Mouse (Mus musculus) regulatory T cell (primary cell): Measurements from ENCODE around the gene Galns.

ENCODE experiments used
- in situ Hi-C: fragments of 300-600 bp; cut with MboI, MseI; formaldehyde crosslinking; loops from one replicate; pipeline ENCODE4 v1.15.1; 2025; ENCODE audit warnings: high pct_unique_total_duplicates

Galns gene

GRCm38 (mm10) chr8:122596031-122596430 is 15.2 kb downstream of the Galns start:
- in situ Hi-C loops, result no loop called here

GRCm38 (mm10) chr8:122593783-122594507 is 17.3 kb downstream of the Galns start:
- in situ Hi-C loops, result no loop called here

- in situ Hi-C loops, result no loop called here
Measured at GRCm38 (mm10) chr8:122593240-122593639, 18.0 kb downstream of the Galns start.

- in situ Hi-C loops, result no loop called here
Measured at GRCm38 (mm10) chr8:122586749-122587148, 24.5 kb downstream of the Galns start.

- in situ Hi-C loops, result no loop called here
Measured at GRCm38 (mm10) chr8:122586171-122586570, 25.1 kb downstream of the Galns start.

- in situ Hi-C loops, result no loop called here
Measured at GRCm38 (mm10) chr8:122585411-122585891, 25.8 kb downstream of the Galns start.

GRCm38 (mm10) chr8:122584981-122585380 is 26.3 kb downstream of the Galns start:
- in situ Hi-C loops, result no loop called here

GRCm38 (mm10) chr8:122580926-122581325 is 30.3 kb downstream of the Galns start:
- in situ Hi-C loops, result no loop called here

GRCm38 (mm10) chr8:122579196-122579595 is 32.1 kb downstream of the Galns start:
- in situ Hi-C loops, result no loop called here

GRCm38 (mm10) chr8:122577116-122577515 is 34.1 kb downstream of the Galns start:
- in situ Hi-C loops, result no loop called here

GRCm38 (mm10) chr8:122576648-122577022 is 34.6 kb downstream of the Galns start, which contains the start of gene Aprt:
Gene Aprt, minus strand, starts transcription at chr8:122576909.
- in situ Hi-C loops, result no loop called here

GRCm38 (mm10) chr8:122575735-122576647 is 35.3 kb downstream of the Galns start:
- in situ Hi-C loops, result no loop called here

GRCm38 (mm10) chr8:122575286-122575685 is 36.0 kb downstream of the Galns start:
- in situ Hi-C loops, result no loop called here

GRCm38 (mm10) chr8:122574667-122575251 is 36.5 kb downstream of the Galns start:
- in situ Hi-C loops, result loop anchor here (25.0 kb wide), 1 partner anchor 988 kb away; no protein-coding TSS in a partner anchor

- in situ Hi-C loops, result loop anchor here (25.0 kb wide), 1 partner anchor 988 kb away; no protein-coding TSS in a partner anchor
Measured at GRCm38 (mm10) chr8:122574264-122574663, 37.0 kb downstream of the Galns start.

GRCm38 (mm10) chr8:122573577-122573976 is 37.7 kb downstream of the Galns start:
- in situ Hi-C loops, result loop anchor here (25.0 kb wide), 1 partner anchor 989 kb away; no protein-coding TSS in a partner anchor

- in situ Hi-C loops, result loop anchor here (25.0 kb wide), 1 partner anchor 989 kb away; no protein-coding TSS in a partner anchor
Measured at GRCm38 (mm10) chr8:122573176-122573575, 38.1 kb downstream of the Galns start.

GRCm38 (mm10) chr8:122572751-122573150 is 38.5 kb downstream of the Galns start:
- in situ Hi-C loops, result loop anchor here (25.0 kb wide), 1 partner anchor 990 kb away; no protein-coding TSS in a partner anchor

GRCm38 (mm10) chr8:122571750-122572267 is 39.5 kb downstream of the Galns start:
- in situ Hi-C loops, result loop anchor here (25.0 kb wide), 1 partner anchor 990 kb away; no protein-coding TSS in a partner anchor

- in situ Hi-C loops, result loop anchor here (25.0 kb wide), 1 partner anchor 991 kb away; no protein-coding TSS in a partner anchor
Measured at GRCm38 (mm10) chr8:122571153-122571552, 40.1 kb downstream of the Galns start.

- in situ Hi-C loops, result loop anchor here (10.0 to 25.0 kb wide), 2 partner anchors 992 to 995 kb away; partner anchors contain the start of gene Fbxo31
Measured at GRCm38 (mm10) chr8:122569996-122570395, 41.3 kb downstream of the Galns start.
